Mouse (Mus musculus) small intestine, adult 2 months (tissue): ENCODE data around the gene Mki67.

Experiments
- CTCF ChIP-seq: fragments of 200-500 bp; IDR thresholded peaks from 2 replicates; pipeline ENCODE4 v1.5.1; 2012; ENCODE audit warnings: low read depth, mild to moderate bottlenecking, control low read depth, inconsistent platforms, low read length, moderate library complexity, mixed read lengths; ENCODE audit not compliant: insufficient replicate concordance, insufficient read length; ENCODE audit errors: extremely low read depth
- POLR2A ChIP-seq: fragments of 200-500 bp; IDR thresholded peaks from 2 replicates; pipeline ENCODE4 v1.6.1; 2012; ENCODE audit warnings: low read depth, mild to moderate bottlenecking, control low read depth, inconsistent platforms, low read length, moderate library complexity

DNA sequence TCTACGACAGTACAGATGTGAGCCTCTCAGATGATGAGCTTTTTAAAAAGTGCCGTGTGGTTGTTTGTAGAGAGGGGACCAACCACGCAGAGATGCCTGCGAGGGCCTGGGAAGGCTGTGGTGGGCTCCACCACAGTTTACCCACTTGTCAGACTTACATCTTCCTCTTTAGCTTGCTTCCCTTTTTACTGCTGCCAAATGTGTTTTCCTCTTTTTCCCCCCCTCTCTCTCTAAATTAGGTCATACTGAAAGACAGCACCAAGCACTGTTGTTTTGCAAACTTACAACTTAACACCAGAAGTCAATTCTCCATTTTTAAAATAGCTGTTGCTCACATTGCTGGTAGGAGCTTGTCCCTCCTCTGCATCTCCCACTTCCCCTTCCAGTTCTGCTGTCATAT lies 61.0 kb downstream of the Mki67 start:
- no peak for TF ChIP-seq CTCF
- no peak for TF ChIP-seq POLR2A
